Mouse (Mus musculus) hindbrain, embryonic 10.5 days (tissue): Measurements from ENCODE around the gene Neb. TPM values are rescaled to one million over a fixed set of nuclear protein-coding genes. Genes with fewer than 3 reads are reported as not detected.

Experiments
- polyA plus RNA-seq: library from polyadenylated mRNA; unstranded; fragments of >200 nt; fragmentation: Nextera tagmentation; extraction: Ambion mirVana; gene quantifications from 2 replicates; pipeline ENCODE4 v1.2.1, GENCODE M21; 2016

Gene Neb
- polyA plus RNA-seq, 1 experiment from 2014 or later: 0.08 TPM

Other genes starting within 250 kb of the Neb start
- gene Arl5a, start 46.4 kb upstream of the Neb start, polyA plus RNA-seq: 36.4 and 48.1 TPM in 2 replicates